Mouse (Mus musculus) heart, embryonic 16.5 days (tissue): ENCODE results near the gene Cmpk1. TPM values are rescaled to one million over a fixed set of nuclear protein-coding genes. Genes with fewer than 3 reads are reported as not detected.

ENCODE experiments used
- ATAC-seq: fragments of 200-750 bp; cut with Nextera tagmentation; replicated peaks from 2 replicates; pipeline ENCODE4 v1.8.0; 2017; ENCODE audit warnings: moderate number of reproducible peaks; ENCODE audit not compliant: insufficient read depth, low FRiP score; ENCODE audit errors: extremely low read depth
- H3K27ac ChIP-seq: fragments of 300-500 bp; sonication (generic); 2 replicates; pipeline ENCODE4 v1.5.1; 2014; ENCODE audit warnings: mild to moderate bottlenecking, low read length, control low read depth, moderate library complexity
- H3K27me3 ChIP-seq: fragments of 300-500 bp; sonication (generic); 2 replicates; pipeline ENCODE4 v1.6.1; 2014; ENCODE audit warnings: low read length, mixed read lengths; ENCODE audit not compliant: control insufficient read depth, insufficient read depth
- H3K36me3 ChIP-seq: fragments of 300-500 bp; sonication (generic); 2 replicates; pipeline ENCODE4 v1.6.1; 2014; ENCODE audit not compliant: control insufficient read depth, insufficient read depth
- H3K4me1 ChIP-seq: fragments of 300-500 bp; sonication (generic); 2 replicates; pipeline ENCODE4 v1.6.1; 2014; ENCODE audit warnings: low read length, mixed read lengths; ENCODE audit not compliant: control insufficient read depth, insufficient read depth
- H3K4me2 ChIP-seq: fragments of 300-500 bp; sonication (generic); 2 replicates; pipeline ENCODE4 v1.6.1; 2014; ENCODE audit warnings: low read depth, mild to moderate bottlenecking, control low read depth, low read length
- H3K4me3 ChIP-seq: fragments of 300-500 bp; sonication (generic); 2 replicates; pipeline ENCODE4 v1.5.1; 2014; ENCODE audit warnings: mild to moderate bottlenecking, control low read depth, low read length
- H3K9ac ChIP-seq: fragments of 300-500 bp; sonication (generic); 2 replicates; pipeline ENCODE4 v1.6.1; 2014; ENCODE audit warnings: low read length, control low read depth
- H3K9me3 ChIP-seq: fragments of 300-500 bp; sonication (generic); replicated peaks from 2 replicates; pipeline ENCODE4 v1.6.1; 2016; ENCODE audit warnings: low read length; ENCODE audit not compliant: control insufficient read depth
- WGBS: fragments of 180-500 bp; shearing (Covaris S2); extraction: QIAGEN DNeasy Blood & Tissue Kit; methylation state at CpG from one replicate; pipeline ENCODE4 v1.1.7; 2014; 5-methylcytosine and 5-hydroxymethylcytosine counted together
- polyA plus RNA-seq: library from polyadenylated mRNA; unstranded; fragments of >200 nt; fragmentation: Nextera tagmentation; extraction: Ambion mirVana; gene quantifications from 2 replicates; pipeline ENCODE4 v1.2.1, GENCODE M21; 2015

Cmpk1 gene
- polyA plus RNA-seq, 1 experiment from 2014 or later = 61.6 TPM

GRCm38 (mm10) chr4:114957403-114957802 lies 29.6 kb downstream of the Cmpk1 start:
- Histone ChIP-seq H3K27ac (no peak overlapping the region), H3K36me3 (peaks cover 4% of the 10 kb centered on the region), H3K9ac (no peak overlapping the region), H3K9me3 (no peaks in the 10 kb centered on the region), H3K4me2 (no peak overlapping the region), H3K4me3 (no peak overlapping the region), H3K27me3 (no peaks in the 10 kb centered on the region), H3K4me1 (no peaks in the 10 kb centered on the region)
- no peak for ATAC-seq

- Histone ChIP-seq H3K9me3 (no peaks in the 10 kb centered on the region), H3K4me1 (no peaks in the 10 kb centered on the region), H3K27ac (no peak overlapping the region), H3K4me3 (no peak overlapping the region), H3K9ac (no peak overlapping the region), H3K4me2 (no peak overlapping the region), H3K27me3 (peaks cover 5% of the 10 kb centered on the region), H3K36me3 (no peaks in the 10 kb centered on the region)
- 74% methylated on average over 3 of the region's 3 CpGs for WGBS
- ATAC-seq = no peak
Measured at GRCm38 (mm10) chr4:114953172-114953571, 33.9 kb downstream of the Cmpk1 start.

GRCm38 (mm10) chr4:114947852-114948481 lies 39.1 kb downstream of the Cmpk1 start:
- H3K27me3 ChIP-seq = peaks cover 23% of the 10 kb centered on the region

GRCm38 (mm10) chr4:114947395-114947794 lies 39.6 kb downstream of the Cmpk1 start:
- Histone ChIP-seq H3K27me3 (peaks cover 23% of the 10 kb centered on the region), H3K4me1 (no peaks in the 10 kb centered on the region), H3K9ac (no peak overlapping the region), H3K36me3 (no peaks in the 10 kb centered on the region), H3K9me3 (no peaks in the 10 kb centered on the region), H3K4me2 (no peak overlapping the region), H3K27ac (no peak overlapping the region), H3K4me3 (no peak overlapping the region)
- ATAC-seq = peak; percentile 60
- WGBS = 27% methylated on average over 6 of the region's 6 CpGs

More at GRCm38 (mm10) chr4:114947852-114948481, 39.1 kb downstream of the Cmpk1 start:
- Histone ChIP-seq H3K4me3 (no peak overlapping the region), H3K9ac (no peak overlapping the region), H3K36me3 (no peaks in the 10 kb centered on the region), H3K4me2 (no peak overlapping the region), H3K4me1 (no peaks in the 10 kb centered on the region), H3K27ac (no peak overlapping the region), H3K9me3 (no peaks in the 10 kb centered on the region)
- WGBS = 54% methylated on average over 7 of the region's 7 CpGs
- no peak for ATAC-seq

- WGBS = 77% methylated on average over 4 of the region's 4 CpGs
Measured at GRCm38 (mm10) chr4:114946416-114946815, 40.6 kb downstream of the Cmpk1 start.

GRCm38 (mm10) chr4:114945021-114945420 lies 42.0 kb downstream of the Cmpk1 start:
- no peaks in the 10 kb centered on the region for H3K36me3 ChIP-seq
- no peaks in the 10 kb centered on the region for H3K4me1 ChIP-seq
- no peak overlapping the region for H3K4me2 ChIP-seq
- H3K9ac ChIP-seq = no peak overlapping the region
- no peaks in the 10 kb centered on the region for H3K9me3 ChIP-seq
- H3K27ac ChIP-seq = no peak overlapping the region
- peaks cover 25% of the 10 kb centered on the region for H3K27me3 ChIP-seq
- WGBS = 43% methylated on average over 5 of the region's 5 CpGs
- no peak overlapping the region for H3K4me3 ChIP-seq
- ATAC-seq = no peak

More at GRCm38 (mm10) chr4:114946416-114946815, 40.6 kb downstream of the Cmpk1 start:
- H3K9me3 ChIP-seq = no peaks in the 10 kb centered on the region
- no peak for ATAC-seq
- H3K27ac ChIP-seq = no peak overlapping the region
- H3K36me3 ChIP-seq = no peaks in the 10 kb centered on the region
- H3K4me2 ChIP-seq = no peak overlapping the region
- no peak overlapping the region for H3K9ac ChIP-seq
- H3K27me3 ChIP-seq = peaks cover 25% of the 10 kb centered on the region
- no peak overlapping the region for H3K4me3 ChIP-seq
- H3K4me1 ChIP-seq = no peaks in the 10 kb centered on the region

- Histone ChIP-seq H3K4me1 (no peaks in the 10 kb centered on the region), H3K27me3 (peaks cover 23% of the 10 kb centered on the region), H3K4me2 (no peak overlapping the region), H3K9ac (no peak overlapping the region), H3K9me3 (no peaks in the 10 kb centered on the region), H3K36me3 (no peaks in the 10 kb centered on the region), H3K27ac (no peak overlapping the region), H3K4me3 (no peak overlapping the region)
- WGBS = 67% methylated on average over 8 of the region's 8 CpGs
- ATAC-seq = no peak
Measured at GRCm38 (mm10) chr4:114942583-114942982, 44.5 kb downstream of the Cmpk1 start.

GRCm38 (mm10) chr4:114942112-114942511 lies 44.9 kb downstream of the Cmpk1 start:
- 58% methylated on average over 4 of the region's 4 CpGs for WGBS
- H3K4me2 ChIP-seq = no peak overlapping the region
- no peak overlapping the region for H3K27ac ChIP-seq
- H3K36me3 ChIP-seq = no peaks in the 10 kb centered on the region
- ATAC-seq = no peak
- peaks cover 23% of the 10 kb centered on the region for H3K27me3 ChIP-seq
- H3K9me3 ChIP-seq = no peaks in the 10 kb centered on the region
- H3K4me3 ChIP-seq = no peak overlapping the region
- H3K4me1 ChIP-seq = no peaks in the 10 kb centered on the region
- H3K9ac ChIP-seq = no peak overlapping the region

GRCm38 (mm10) chr4:114941311-114941710 lies 45.7 kb downstream of the Cmpk1 start:
- 81% methylated on average over 4 of the region's 4 CpGs for WGBS
- ATAC-seq = no peak

More at GRCm38 (mm10) chr4:114941311-114941710, 45.7 kb downstream of the Cmpk1 start:
- H3K27ac ChIP-seq = no peak overlapping the region
- no peak overlapping the region for H3K9ac ChIP-seq
- H3K4me1 ChIP-seq = no peaks in the 10 kb centered on the region
- H3K27me3 ChIP-seq = peaks cover 17% of the 10 kb centered on the region
- no peaks in the 10 kb centered on the region for H3K9me3 ChIP-seq
- no peak overlapping the region for H3K4me3 ChIP-seq
- H3K4me2 ChIP-seq = no peak overlapping the region
- no peaks in the 10 kb centered on the region for H3K36me3 ChIP-seq
